Mouse (Mus musculus): ENCODE data around the gene Cux1.

- no peak for TF ChIP-seq CTCF (IDR thresholded peaks at IDR 0.05; ENCODE audit: extremely low read depth, insufficient read length, insufficient replicate concordance, low read depth, low read length)
- TF ChIP-seq POLR2A (IDR thresholded peaks at IDR 0.05; ENCODE audit: low read depth, low read length): no peak
Observed at GRCm38 (mm10) chr5:136589002-136589401, 21.7 kb upstream of the Cux1 start.
